Mouse (Mus musculus) limb, embryonic 14.5 days (tissue): ENCODE results near the gene Tcte1. TPM values are rescaled to one million over a fixed set of nuclear protein-coding genes. Genes with fewer than 3 reads are reported as not detected.

Source experiments
- ATAC-seq: fragments of 200-750 bp; cut with Nextera tagmentation; 2 replicates; pipeline ENCODE4 v1.8.0; 2017; ENCODE audit warnings: low read depth, moderate number of reproducible peaks, moderate TSS enrichment; ENCODE audit not compliant: low FRiP score
- DNase-seq: peaks from one replicate; pipeline ENCODE4 v3.0.0-alpha.2; 2015; ENCODE audit warnings: low spot score
- H3K27ac ChIP-seq: fragments of 300-500 bp; sonication (generic); replicated peaks from 2 replicates; pipeline ENCODE4 v1.5.1; 2014; ENCODE audit warnings: low read depth, mild to moderate bottlenecking, low read length, moderate library complexity, mixed read lengths
- H3K27me3 ChIP-seq: fragments of 300-500 bp; sonication (generic); 2 replicates; pipeline ENCODE4 v1.6.1; 2014; ENCODE audit warnings: low read length, mixed read lengths; ENCODE audit not compliant: control insufficient read depth, insufficient read depth
- H3K36me3 ChIP-seq: fragments of 300-500 bp; sonication (generic); 2 replicates; pipeline ENCODE4 v1.6.1; 2014; ENCODE audit warnings: mild to moderate bottlenecking, low read length, moderate library complexity, mixed read lengths; ENCODE audit not compliant: control insufficient read depth, insufficient read depth
- H3K4me1 ChIP-seq: fragments of 300-500 bp; sonication (generic); 2 replicates; pipeline ENCODE4 v1.6.1; 2014; ENCODE audit warnings: antibody characterized with exemption, low read length, mixed read lengths; ENCODE audit not compliant: control insufficient read depth, insufficient read depth
- H3K4me2 ChIP-seq: fragments of 300-500 bp; sonication (generic); replicated peaks from 2 replicates; pipeline ENCODE4 v1.6.1; 2014; ENCODE audit warnings: low read depth, mild to moderate bottlenecking, low read length, moderate library complexity; ENCODE audit not compliant: severe bottlenecking
- H3K4me3 ChIP-seq: fragments of 300-500 bp; sonication (generic); replicated peaks from 2 replicates; pipeline ENCODE4 v1.5.1; 2014; ENCODE audit warnings: low read length
- H3K9ac ChIP-seq: fragments of 300-500 bp; sonication (generic); 2 replicates; pipeline ENCODE4 v1.6.1; 2014; ENCODE audit warnings: mild to moderate bottlenecking, low read depth, low read length, moderate library complexity; ENCODE audit not compliant: severe bottlenecking
- H3K9me3 ChIP-seq: fragments of 300-500 bp; sonication (generic); 2 replicates; pipeline ENCODE4 v1.6.1; 2016; ENCODE audit warnings: low read length; ENCODE audit not compliant: control insufficient read depth
- POLR2A ChIP-seq: fragments of 200-500 bp; IDR thresholded peaks from 2 replicates; pipeline ENCODE4 v1.8.0; 2012; ENCODE audit warnings: inconsistent platforms, mild to moderate bottlenecking, moderate library complexity, borderline replicate concordance; ENCODE audit not compliant: insufficient read depth, insufficient read length; ENCODE audit errors: extremely low read depth
- WGBS: fragments of 180-500 bp; shearing (Covaris S2); extraction: QIAGEN DNeasy Blood & Tissue Kit; methylation state at CpG from one replicate; pipeline ENCODE4 v1.1.7; 2014; 5-methylcytosine and 5-hydroxymethylcytosine counted together
- polyA plus RNA-seq, 2 experiments: library from polyadenylated mRNA; depleted of rRNA in 1 of 2; stranded (reverse) in 1 of 2; unstranded in 1 of 2; fragments of >200 nt; fragmentation: Nextera tagmentation in 1 of 2; extraction: Ambion mirVana in 1 of 2; gene quantifications; 2 replicates each; pipeline versions ENCODE4 v1.2.1 to v1.2.3; 2012 to 2014

Tcte1 gene
- polyA plus RNA-seq, 2 experiments: 0.74 TPM; not detected in 1

DNA sequence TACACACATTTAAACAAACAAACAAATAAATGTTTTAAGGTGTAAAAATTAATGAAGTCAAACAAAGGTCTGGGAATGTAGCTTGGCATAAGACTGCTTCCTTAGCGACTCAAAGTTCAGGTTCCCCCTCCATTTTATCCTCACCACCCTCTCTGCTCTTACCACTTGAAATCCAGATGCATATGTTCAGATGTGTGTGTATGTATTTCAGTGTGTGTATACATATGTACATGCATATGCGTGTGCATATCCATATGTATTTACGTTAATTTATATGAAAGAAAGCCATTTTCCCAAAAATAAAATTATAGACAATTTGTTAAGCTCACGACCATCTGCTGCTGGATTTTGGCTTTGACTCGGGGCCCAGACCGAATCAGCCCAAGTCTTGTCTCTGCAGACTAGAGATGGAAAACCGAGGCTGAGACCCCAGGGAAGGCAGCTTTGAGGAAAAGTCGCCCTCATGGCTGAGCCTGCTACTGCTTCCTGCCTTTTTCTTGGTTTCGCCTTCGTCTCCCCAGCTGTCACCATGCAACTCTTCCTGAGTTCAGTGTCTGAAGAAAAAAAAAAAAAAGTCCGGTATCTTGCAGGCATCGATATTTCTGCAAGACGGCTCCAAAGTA lies 32.6 kb upstream of the Tcte1 start:
- no peaks in the 10 kb centered on the region for H3K4me1 ChIP-seq
- DNase-seq (no peak), ATAC-seq (no peak)
- H3K27ac ChIP-seq: no peak overlapping the region
- no peaks in the 10 kb centered on the region for H3K9me3 ChIP-seq
- no peak overlapping the region for H3K9ac ChIP-seq
- H3K36me3 ChIP-seq: no peaks in the 10 kb centered on the region
- 72% methylated on average over 13 of the region's 13 CpGs for WGBS
- H3K4me2 ChIP-seq: no peak overlapping the region
- H3K4me3 ChIP-seq: no peak overlapping the region
- H3K27me3 ChIP-seq: no peaks in the 10 kb centered on the region
- TF ChIP-seq POLR2A: no peak

DNA sequence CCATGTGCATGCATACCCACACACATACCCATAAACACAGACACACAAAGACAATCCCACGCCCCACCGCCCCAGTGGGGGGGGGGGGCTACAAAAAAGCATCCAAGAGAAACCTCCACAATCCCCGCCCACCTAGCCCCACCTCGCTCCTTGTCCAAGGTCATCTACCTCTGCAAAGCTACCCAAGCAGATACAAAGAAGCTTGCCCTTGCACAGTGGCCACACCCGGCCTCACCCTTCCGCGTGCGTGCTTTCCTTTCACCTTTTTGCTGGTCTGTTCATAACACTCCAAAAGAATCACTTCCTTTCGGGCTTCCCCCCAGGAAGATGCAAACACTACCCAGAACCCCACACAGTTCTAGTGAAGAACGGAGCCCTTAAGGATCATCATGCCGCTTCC lies 27.8 kb upstream of the Tcte1 start:
- Histone ChIP-seq H3K9ac (no peak overlapping the region), H3K36me3 (no peaks in the 10 kb centered on the region), H3K4me3 (no peak overlapping the region), H3K27me3 (no peaks in the 10 kb centered on the region), H3K4me1 (no peaks in the 10 kb centered on the region), H3K27ac (no peak overlapping the region), H3K9me3 (no peaks in the 10 kb centered on the region), H3K4me2 (no peak overlapping the region)
- WGBS: 75% methylated on average over 11 of the region's 11 CpGs
- TF ChIP-seq POLR2A: no peak
- DNase-seq: no peak
- ATAC-seq: no peak

DNA sequence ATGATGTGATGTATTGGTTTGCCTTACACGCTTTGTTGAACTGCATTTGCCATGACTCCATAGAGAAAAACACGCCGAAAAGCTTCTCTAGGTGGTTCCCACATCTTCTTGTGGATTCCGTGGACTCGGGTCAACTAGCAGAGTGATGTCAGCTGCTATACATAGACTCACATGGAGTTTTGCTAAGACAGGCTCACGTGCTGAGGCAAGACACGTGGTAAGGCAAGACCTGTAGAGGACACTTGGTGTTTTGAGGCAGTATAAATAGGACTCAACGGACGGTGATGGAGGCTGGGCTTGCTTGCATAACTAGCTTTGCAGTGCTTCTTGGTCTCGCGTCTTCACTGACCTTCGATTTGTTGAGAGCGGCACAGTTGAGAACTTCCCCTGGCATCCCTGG lies 24.8 kb upstream of the Tcte1 start:
- no peak for DNase-seq
- no peaks in the 10 kb centered on the region for H3K27me3 ChIP-seq
- no peak overlapping the region for H3K27ac ChIP-seq
- H3K4me1 ChIP-seq: no peaks in the 10 kb centered on the region
- WGBS: 87% methylated on average over 13 of the region's 13 CpGs
- H3K9me3 ChIP-seq: no peaks in the 10 kb centered on the region
- no peak overlapping the region for H3K4me3 ChIP-seq
- H3K4me2 ChIP-seq: no peak overlapping the region
- no peak for TF ChIP-seq POLR2A
- no peak overlapping the region for H3K9ac ChIP-seq
- no peak for ATAC-seq
- no peaks in the 10 kb centered on the region for H3K36me3 ChIP-seq

- TF ChIP-seq POLR2A: no peak
- no peak overlapping the region for H3K4me3 ChIP-seq
- no peaks in the 10 kb centered on the region for H3K9me3 ChIP-seq
- WGBS: 29% methylated on average over 2 of the region's 2 CpGs
- H3K4me1 ChIP-seq: no peaks in the 10 kb centered on the region
- DNase-seq: no peak
- no peak for ATAC-seq
- H3K4me2 ChIP-seq: no peak overlapping the region
- H3K36me3 ChIP-seq: no peaks in the 10 kb centered on the region
- no peaks in the 10 kb centered on the region for H3K27me3 ChIP-seq
- no peak overlapping the region for H3K27ac ChIP-seq
- no peak overlapping the region for H3K9ac ChIP-seq
Observed at GRCm38 (mm10) chr17:45499516-45499915, 23.7 kb upstream of the Tcte1 start.

GRCm38 (mm10) chr17:45500981-45501380 lies 22.3 kb upstream of the Tcte1 start:
- TF ChIP-seq POLR2A: no peak
- DNase-seq (no peak), ATAC-seq (no peak)
- no peak overlapping the region for H3K4me2 ChIP-seq
- H3K4me1 ChIP-seq: no peaks in the 10 kb centered on the region
- WGBS: 25% methylated on average over 4 of the region's 4 CpGs
- H3K4me3 ChIP-seq: no peak overlapping the region
- no peaks in the 10 kb centered on the region for H3K36me3 ChIP-seq
- no peak overlapping the region for H3K27ac ChIP-seq
- H3K9me3 ChIP-seq: no peaks in the 10 kb centered on the region
- no peaks in the 10 kb centered on the region for H3K27me3 ChIP-seq
- no peak overlapping the region for H3K9ac ChIP-seq

GRCm38 (mm10) chr17:45502324-45502723 lies 20.9 kb upstream of the Tcte1 start:
- Histone ChIP-seq H3K4me2 (no peak overlapping the region), H3K27ac (no peak overlapping the region), H3K36me3 (no peaks in the 10 kb centered on the region), H3K4me1 (peaks cover 7% of the 10 kb centered on the region; the same call in 1 of the 2 replicates), H3K9me3 (no peaks in the 10 kb centered on the region), H3K9ac (no peak overlapping the region), H3K4me3 (no peak overlapping the region), H3K27me3 (no peaks in the 10 kb centered on the region)
- no peak for DNase-seq
- WGBS: 47% methylated on average over 4 of the region's 4 CpGs
- TF ChIP-seq POLR2A: no peak
- ATAC-seq: no peak
